Mouse (Mus musculus): ENCODE measurements around the gene Gabra2.

Gabra2 gene

GRCm38 (mm10) chr5:71095725-71096607, at the start of gene Gabra2:
Gene Gabra2 (minus strand): TSS chr5:71095849.
- DNase-seq (ENCODE audit: low spot score in 2 of 2): peak; percentile 65 to 74

DNA sequence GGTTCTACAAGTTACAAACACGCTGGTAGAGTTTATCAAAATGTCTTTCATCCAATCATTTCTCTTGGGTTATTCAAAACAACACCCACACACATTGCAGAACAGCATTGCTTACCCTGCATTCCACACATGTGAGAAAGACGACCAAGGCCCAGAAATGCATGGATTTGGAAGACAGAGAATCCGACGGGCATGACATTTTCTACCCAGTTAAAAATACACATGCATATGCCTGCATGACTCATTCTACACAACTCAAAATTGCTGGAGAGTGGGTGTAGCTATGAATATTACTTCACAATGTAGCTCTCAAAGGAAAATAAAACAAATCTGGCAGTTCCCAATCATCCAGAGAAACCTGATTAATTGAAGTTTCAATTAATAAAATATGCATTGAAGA, 41.0 kb upstream of the Gabra2 start:
- peak in 1 of 2 experiments; percentile 13 for DNase-seq (ENCODE audit: low spot score in 2 of 2)

DNA sequence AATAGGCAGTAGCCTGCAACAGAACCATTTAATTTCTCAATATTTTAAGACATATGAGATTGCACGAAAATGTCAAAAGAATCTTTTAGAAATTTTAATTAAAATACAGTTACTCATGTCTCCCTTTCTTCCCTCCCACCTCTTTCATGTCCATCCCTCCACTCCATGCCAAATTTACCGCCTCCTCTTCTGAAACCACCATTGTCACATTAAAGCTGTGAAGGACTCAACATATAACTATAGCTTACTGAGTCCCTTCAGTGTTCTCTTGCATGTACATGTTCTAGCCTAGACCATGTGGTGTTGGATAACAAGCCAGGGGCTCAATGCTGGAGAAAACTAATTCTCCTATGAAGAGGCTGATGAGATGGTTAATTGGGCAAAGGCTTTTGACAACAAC, 40.2 kb upstream of the Gabra2 start:
- DNase-seq (ENCODE audit: low spot score in 2 of 2): no peak

DNA sequence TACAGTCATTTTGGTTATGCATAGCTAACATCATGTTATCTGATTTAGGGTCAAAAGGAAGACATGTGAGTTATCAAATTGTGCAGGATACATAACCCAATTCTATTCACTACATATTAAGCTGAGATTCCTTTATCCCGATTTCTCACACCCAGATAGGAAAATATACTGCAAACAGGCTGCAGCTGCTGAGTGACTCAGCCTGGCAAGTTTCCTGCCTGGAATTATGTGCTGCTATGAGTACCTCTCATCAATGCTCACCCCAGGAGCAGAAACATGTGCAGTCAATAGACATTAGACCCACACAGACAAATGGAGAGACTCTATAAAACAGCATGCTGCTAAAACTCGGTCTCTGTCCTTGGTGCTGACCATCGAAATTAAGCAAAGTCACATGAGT, 32.1 kb upstream of the Gabra2 start:
- DNase-seq (ENCODE audit: low spot score in 2 of 2): no peak

- DNase-seq (ENCODE audit: low spot score in 2 of 2): no peak
These were observed 19.6 kb upstream of the Gabra2 start for GRCm38 (mm10) chr5:71115216-71115615.

DNA sequence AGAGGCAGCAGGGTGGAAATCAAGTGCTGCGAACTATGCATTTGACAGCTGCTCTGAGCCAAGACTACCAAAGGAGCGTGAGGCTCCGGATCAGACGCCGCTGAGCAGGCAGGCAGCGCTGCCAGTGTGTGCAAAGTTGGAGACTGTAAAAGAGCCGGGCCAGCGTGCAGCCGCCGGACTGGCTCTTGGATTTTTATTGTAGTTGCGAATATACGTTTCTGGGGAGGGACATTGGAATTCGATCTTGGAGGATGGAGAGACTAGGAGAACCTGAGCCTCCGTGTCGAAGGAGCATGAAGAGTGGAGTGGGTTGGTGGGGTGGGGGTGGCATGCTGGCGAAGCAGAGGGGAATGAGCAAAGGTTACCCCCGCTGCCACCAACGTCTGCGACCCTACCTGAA, 469 bp downstream of the Gabra2 start:
- peak; percentile 27 to 47 for DNase-seq (ENCODE audit: low spot score in 2 of 2)

GRCm38 (mm10) chr5:71094776-71095175, 873 bp downstream of the Gabra2 start:
- DNase-seq (ENCODE audit: low spot score in 2 of 2): no peak

DNA sequence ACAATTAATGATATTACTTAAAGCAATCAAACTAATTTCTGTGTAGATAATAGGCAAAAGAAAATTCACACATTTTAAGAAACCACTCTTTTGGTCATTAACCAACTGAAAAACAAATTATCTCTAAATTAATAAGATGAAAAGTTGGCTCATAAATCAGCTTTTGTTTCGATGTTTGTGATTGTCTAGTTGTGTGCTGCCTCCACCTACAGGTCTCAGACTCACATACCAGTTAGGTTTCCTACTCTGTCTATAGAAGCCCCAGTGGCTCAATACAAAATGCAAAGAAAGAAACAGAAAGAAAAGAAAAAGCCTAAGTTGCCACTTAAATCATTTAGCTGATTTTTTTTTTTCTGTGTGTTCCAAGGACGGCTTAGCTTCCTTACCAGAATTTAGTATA, 1.8 kb downstream of the Gabra2 start:
- no peak for DNase-seq (ENCODE audit: low spot score in 2 of 2)

GRCm38 (mm10) chr5:71092475-71092874, 3.2 kb downstream of the Gabra2 start:
- DNase-seq (ENCODE audit: low spot score in 2 of 2): peak; percentile 32 to 43

GRCm38 (mm10) chr5:71091926-71092325, 3.7 kb downstream of the Gabra2 start:
- no peak for DNase-seq (ENCODE audit: low spot score in 2 of 2)

- DNase-seq (ENCODE audit: low spot score in 2 of 2): no peak
These were observed 16.8 kb downstream of the Gabra2 start for GRCm38 (mm10) chr5:71078861-71079260.

- peak; percentile 13 to 21 for DNase-seq (ENCODE audit: low spot score in 2 of 2)
These were observed 34.0 kb downstream of the Gabra2 start for GRCm38 (mm10) chr5:71061696-71062095.

DNA sequence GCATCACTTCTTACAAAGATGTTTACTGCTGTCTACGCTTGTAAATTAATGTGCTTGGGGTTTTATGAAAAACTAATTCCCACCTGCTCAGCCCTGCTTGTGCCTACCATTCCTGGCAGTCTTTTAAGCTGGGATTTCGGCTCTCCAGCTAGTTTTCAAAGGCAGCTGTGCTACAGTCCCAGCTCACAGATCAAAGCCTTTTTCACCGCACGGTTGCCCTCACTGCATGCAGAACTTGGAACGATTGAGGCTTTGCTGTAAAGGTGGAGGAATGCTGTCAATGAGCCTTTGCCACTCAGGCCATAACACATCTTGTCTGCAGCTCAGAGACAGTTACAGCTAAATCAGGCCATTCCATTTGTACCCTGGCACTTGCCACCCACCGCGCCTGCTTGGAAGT, 37.6 kb downstream of the Gabra2 start:
- no peak for DNase-seq (ENCODE audit: low spot score in 2 of 2)

- DNase-seq (ENCODE audit: low spot score in 2 of 2): no peak
These were observed 58.3 kb downstream of the Gabra2 start for GRCm38 (mm10) chr5:71037352-71037751.

GRCm38 (mm10) chr5:71025956-71026355, 69.7 kb downstream of the Gabra2 start:
- DNase-seq (ENCODE audit: low spot score in 2 of 2): peak; percentile 16 to 22

GRCm38 (mm10) chr5:71011751-71012150, 83.9 kb downstream of the Gabra2 start:
- DNase-seq (ENCODE audit: low spot score in 2 of 2): no peak

DNA sequence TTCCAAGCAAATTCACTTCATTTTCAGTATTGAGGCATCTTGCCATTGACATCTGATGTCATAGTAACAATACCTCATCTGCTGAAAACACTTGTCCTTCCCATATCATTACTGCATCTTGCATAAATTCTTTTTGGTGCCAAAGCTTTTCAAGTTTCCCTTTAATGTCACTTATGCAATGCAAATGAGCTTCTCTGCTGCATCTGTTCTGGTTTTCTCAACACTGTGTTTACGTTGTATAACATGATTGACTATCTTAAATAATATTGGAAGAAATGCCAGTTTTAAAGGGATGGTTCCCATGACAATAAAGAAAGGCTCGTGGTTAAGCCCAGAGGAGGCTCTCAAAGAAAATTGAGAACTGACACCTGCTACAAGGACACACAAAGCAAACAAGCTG, 84.4 kb downstream of the Gabra2 start:
- no peak for DNase-seq (ENCODE audit: low spot score in 2 of 2)

- no peak for DNase-seq (ENCODE audit: low spot score in 2 of 2)
These were observed 84.9 kb downstream of the Gabra2 start for GRCm38 (mm10) chr5:71010797-71011196.

- DNase-seq (ENCODE audit: low spot score in 2 of 2): peak; percentile 22 to 28
These were observed 99.9 kb downstream of the Gabra2 start for GRCm38 (mm10) chr5:70995617-70996325.

GRCm38 (mm10) chr5:70993281-70993680, 102.4 kb downstream of the Gabra2 start:
- no peak for DNase-seq (ENCODE audit: low spot score in 2 of 2)

DNA sequence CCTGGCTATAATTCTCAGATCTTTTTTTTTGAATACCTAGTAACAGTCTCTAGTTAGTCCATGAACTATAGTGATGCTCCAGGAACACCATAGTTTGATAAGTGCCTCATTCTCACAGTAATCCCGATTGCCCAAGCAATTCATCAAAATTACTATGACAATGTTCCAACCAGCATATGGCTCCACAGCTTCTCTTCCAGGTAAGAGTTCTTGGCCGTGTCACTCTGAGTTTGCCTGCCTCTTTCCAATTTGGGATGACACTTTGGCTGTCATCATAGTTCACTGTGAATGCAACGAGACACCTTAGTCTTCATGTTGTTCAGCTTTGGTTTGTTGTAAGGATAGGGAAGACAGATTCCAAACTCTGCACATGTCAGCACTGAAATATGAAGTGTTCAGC, 104.8 kb downstream of the Gabra2 start:
- no peak for DNase-seq (ENCODE audit: low spot score in 2 of 2)
